12 mouse cellular contexts compared by ENCODE assay signal in the genomic region with DNA sequence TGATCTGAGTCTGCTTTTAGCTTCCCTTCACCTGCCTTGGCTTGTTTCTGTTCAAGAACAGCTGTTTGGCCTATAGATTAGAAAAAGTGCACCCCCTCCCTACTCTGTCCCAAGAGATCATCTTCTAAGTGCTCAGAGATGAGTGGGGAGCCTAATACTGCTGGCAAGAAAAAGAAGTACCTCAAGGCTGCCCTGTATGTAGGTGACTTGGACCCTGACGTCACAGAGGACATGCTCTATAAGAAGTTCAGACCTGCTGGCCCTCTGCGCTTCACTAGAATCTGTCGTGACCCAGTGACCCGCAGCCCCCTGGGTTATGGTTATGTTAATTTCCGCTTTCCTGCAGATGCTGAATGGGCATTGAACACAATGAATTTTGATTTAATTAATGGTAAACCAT. TPM values are rescaled to one million over a fixed set of nuclear protein-coding genes. Genes with fewer than 3 reads are reported as not detected.
DNase-seq lines count a peak whose midpoint lies in the region; ATAC-seq and TF ChIP-seq lines count a peak whose summit lies in the region.
"Had no signal": no experiment of that assay in that cellular context is flagged by ENCODE, and none has a peak within 500 bp of the region (broad histone marks: within the 10 kb centered on the region; RNA-seq: fewer than 3 reads in every experiment).

No protein-coding gene starts in this region.

- no peaks in the 10 kb centered on the region for H3K4me1 ChIP-seq in cerebellum, adult 2 months (ENCODE audit: control insufficient read depth, insufficient read depth, low read length)
- no peaks in the 10 kb centered on the region for H3K4me1 ChIP-seq in neural tube, embryonic 11.5 days (ENCODE audit: control insufficient read depth, insufficient read depth, low read length)
- H3K4me1 ChIP-seq in midbrain, embryonic 11.5 days (ENCODE audit: control insufficient read depth, insufficient read depth, low read length): no peaks in the 10 kb centered on the region
- H3K4me1 ChIP-seq in stomach, embryonic 16.5 days (ENCODE audit: control insufficient read depth, insufficient read depth, low read length): no peaks in the 10 kb centered on the region
- H3K4me1 ChIP-seq: liver, embryonic 15.5 days had no signal

- H3K9me3 ChIP-seq in neural tube, embryonic 11.5 days (ENCODE audit: control insufficient read depth, low read length): no peaks in the 10 kb centered on the region
- H3K9me3 ChIP-seq in midbrain, embryonic 11.5 days (ENCODE audit: control insufficient read depth, low read length): no peaks in the 10 kb centered on the region
- no peaks in the 10 kb centered on the region for H3K9me3 ChIP-seq in stomach, embryonic 16.5 days (replicated peaks; ENCODE audit: control insufficient read depth, low read length)
- H3K9me3 ChIP-seq: liver, embryonic 15.5 days had no signal

- no peak overlapping the region for H3K27ac ChIP-seq in cerebellum, adult 2 months (ENCODE audit: insufficient read depth, low read length)
- H3K27ac ChIP-seq in neural tube, embryonic 11.5 days (ENCODE audit: low read depth, low read length): no peak overlapping the region
- no peak overlapping the region for H3K27ac ChIP-seq in midbrain, embryonic 11.5 days (ENCODE audit: low read depth, low read length)
- no peak overlapping the region for H3K27ac ChIP-seq in stomach, embryonic 16.5 days (ENCODE audit: low read length)
- H3K27ac ChIP-seq: liver, embryonic 15.5 days had no signal

- WGBS in cerebellum, adult 2 months: 67% methylated on average over 5 of the region's 5 CpGs
- 62% methylated on average over 5 of the region's 5 CpGs for WGBS in neural tube, embryonic 11.5 days
- WGBS in midbrain, embryonic 11.5 days: 65% methylated on average over 5 of the region's 5 CpGs
- 90% methylated on average over 5 of the region's 5 CpGs for WGBS in stomach, embryonic 16.5 days

- no peak overlapping the region for H3K4me3 ChIP-seq in cerebellum, adult 2 months (replicated peaks; ENCODE audit: insufficient read depth, low read depth, low read length)
- no peak overlapping the region for H3K4me3 ChIP-seq in neural tube, embryonic 11.5 days (ENCODE audit: low read depth, low read length)
- no peak overlapping the region for H3K4me3 ChIP-seq in midbrain, embryonic 11.5 days (ENCODE audit: low read depth, low read length)
- no peak overlapping the region for H3K4me3 ChIP-seq in stomach, embryonic 16.5 days (replicated peaks; ENCODE audit: low read length)
- H3K4me3 ChIP-seq: liver, embryonic 15.5 days had no signal

- H3K4me2 ChIP-seq in neural tube, embryonic 11.5 days (ENCODE audit: low read depth): no peak overlapping the region
- peak overlapping the region; percentile 43; the same call in 1 of the 2 replicates for H3K4me2 ChIP-seq in midbrain, embryonic 11.5 days
- peak overlapping the region; percentile 48 for H3K4me2 ChIP-seq in stomach, embryonic 16.5 days (ENCODE audit: low read depth, low read length)

- no peak overlapping the region for H3K9ac ChIP-seq in neural tube, embryonic 11.5 days (ENCODE audit: low read length)
- H3K9ac ChIP-seq in midbrain, embryonic 11.5 days (ENCODE audit: low read length): no peak overlapping the region
- no peak overlapping the region for H3K9ac ChIP-seq in stomach, embryonic 16.5 days (ENCODE audit: low read length)
- H3K9ac ChIP-seq: liver, embryonic 15.5 days had no signal

- ATAC-seq in neural tube, embryonic 11.5 days (ENCODE audit: insufficient read depth, low FRiP score, low TSS enrichment): 0 out of 2 replicates have a peak, but pooled peaks have one; percentile 14
- peak; percentile 54; the same call in 1 of the 2 replicates for ATAC-seq in midbrain, embryonic 11.5 days (ENCODE audit: low FRiP score)
- ATAC-seq in stomach, embryonic 16.5 days (ENCODE audit: insufficient read depth, low FRiP score): no peak

- H3K27me3 ChIP-seq in cerebellum, adult 2 months (ENCODE audit: control insufficient read depth, insufficient read depth, low read length): no peaks in the 10 kb centered on the region
- H3K27me3 ChIP-seq in neural tube, embryonic 11.5 days (ENCODE audit: control insufficient read depth, insufficient read depth, low read length): no peaks in the 10 kb centered on the region
- no peaks in the 10 kb centered on the region for H3K27me3 ChIP-seq in midbrain, embryonic 11.5 days (ENCODE audit: control insufficient read depth, insufficient read depth, low read length)
- no peaks in the 10 kb centered on the region for H3K27me3 ChIP-seq in stomach, embryonic 16.5 days (ENCODE audit: control insufficient read depth, insufficient read depth, low read length)
- H3K27me3 ChIP-seq: liver, embryonic 15.5 days had no signal

- TF ChIP-seq CTCF in cerebellum, adult 2 months (IDR thresholded peaks at IDR 0.05; ENCODE audit: borderline replicate concordance, insufficient read depth, low read depth, low read length): no peak

- DNase-seq in cerebellum, adult 8-10 months: peak; percentile 7
- no peak for DNase-seq in cerebellum, adult 2 months
- peak; percentile 10 for DNase-seq in neural tube, embryonic 11.5 days (ENCODE audit: low spot score)
- DNase-seq in neural tube, embryonic 10.5 days (ENCODE audit: extremely low spot score, low spot score): no peak
- no peak for DNase-seq in midbrain, embryonic 11.5 days (ENCODE audit: low spot score, missing footprints)
- no peak for DNase-seq in spleen, postnatal 10 days (ENCODE audit: low spot score in 2 of 2)
- DNase-seq in layer of hippocampus, postnatal 25 days (ENCODE audit: extremely low spot score in 1 of 2, low spot score in 1 of 2): no peak
- DNase-seq: heart, adult 11 months; kidney, adult 18-20 months had no signal

- no peak for TF ChIP-seq POLR2A in cerebellum, adult 2 months (IDR thresholded peaks at IDR 0.05; ENCODE audit: borderline replicate concordance, insufficient read depth, low read length)

- no peaks in the 10 kb centered on the region for H3K36me3 ChIP-seq in neural tube, embryonic 11.5 days (ENCODE audit: control insufficient read depth, insufficient read depth, low read length)
- H3K36me3 ChIP-seq in midbrain, embryonic 11.5 days (ENCODE audit: control insufficient read depth, insufficient read depth, low read length): no peaks in the 10 kb centered on the region
- H3K36me3 ChIP-seq in stomach, embryonic 16.5 days (ENCODE audit: control insufficient read depth, insufficient read depth, low read length): no peaks in the 10 kb centered on the region
- H3K36me3 ChIP-seq: G1E; liver, embryonic 15.5 days had no signal

RNA-seq across cellular contexts. Expression of a gene that starts 0.9 kb away (rescaled TPM):
- polyA plus RNA-seq in cerebellum, adult 2 months (2012; rRNA removed): 0.51 and 0.65 TPM in 2 replicates
- polyA plus RNA-seq in neural tube, embryonic 11.5 days (2014; fragmentation: Nextera tagmentation; extraction: Ambion mirVana): 0.52 and 0.92 TPM in 2 replicates
- polyA plus RNA-seq in midbrain, embryonic 11.5 days (2014; fragmentation: Nextera tagmentation; extraction: Ambion mirVana): 0.44 and 0.63 TPM in 2 replicates
- 0.16 and 0.50 TPM in 2 replicates for polyA plus RNA-seq in stomach, embryonic 16.5 days (2015; fragmentation: Nextera tagmentation; extraction: Ambion mirVana)
- 1 to 10 TPM; 4.2 to 4.4 TPM for total RNA-seq in layer of hippocampus, postnatal 25 days (2021)
- polyA plus RNA-seq: G1E; liver, embryonic 15.5 days had no signal

Comparison
In these comparisons a context has a peak if more than half of its experiments do, and no peak if none do; other contexts are left out.
1. DNase-seq: peak in cerebellum, adult 8-10 months (single experiment) and neural tube, embryonic 11.5 days (single experiment); none in cerebellum, adult 2 months (0 of 2), neural tube, embryonic 10.5 days (single experiment), midbrain, embryonic 11.5 days (single experiment), spleen, postnatal 10 days (0 of 2) and layer of hippocampus, postnatal 25 days (0 of 2).